Mouse (Mus musculus): ENCODE data around the gene Acad10.
"Not testable (repeated sequence)": the region's sequence is repeated elsewhere in the genome, so short reads cannot be mapped to it uniquely, and the experiment has no call there.

DNA sequence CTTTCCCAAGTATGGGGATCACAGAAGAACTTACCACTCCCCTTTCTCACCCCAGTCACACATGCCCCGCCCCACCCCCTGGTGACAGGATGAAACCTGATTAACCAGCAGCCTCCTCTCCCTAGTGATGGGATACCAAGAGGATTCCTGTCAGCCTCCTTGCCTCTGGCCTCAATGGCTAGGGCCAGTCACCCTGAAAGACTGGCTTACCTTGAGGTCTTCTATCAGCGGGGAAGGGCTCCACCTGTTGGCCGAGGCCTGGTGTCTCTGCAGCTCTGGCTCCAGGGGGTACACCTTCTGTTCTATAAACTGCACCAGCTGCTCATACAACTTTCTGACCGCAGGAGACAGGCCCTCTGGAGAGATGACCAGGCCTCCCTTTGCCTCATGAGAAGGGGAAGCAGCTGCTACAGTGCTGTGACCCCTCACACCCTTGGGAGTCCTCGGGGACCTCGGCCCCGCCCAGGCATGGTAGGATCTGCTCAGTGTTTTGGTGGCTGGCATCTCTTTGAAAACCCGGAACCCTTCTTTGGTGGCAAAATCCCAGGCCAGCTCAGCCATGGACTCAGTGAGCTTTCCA is 50.7 kb downstream of the Acad10 start:
- peak; percentile 18; the same call in 1 of the 2 replicates for TF ChIP-seq CTCF (conservative IDR thresholded peaks at IDR 0.05; ENCODE audit: low read length)
- TF ChIP-seq POU5F1, NANOG (IDR thresholded peaks at IDR 0.05; ENCODE audit: borderline replicate concordance, low read length): not testable (repeated sequence)

All from E14TG2a.4 (cell line).